Mouse (Mus musculus) thymus, adult 2 months (tissue): ENCODE measurements around the gene Shb.

ENCODE experiments used
- CTCF ChIP-seq: fragments of 200-500 bp; IDR thresholded peaks from 2 replicates; pipeline ENCODE4 v1.5.1; 2012; ENCODE audit warnings: mild to moderate bottlenecking, control low read depth, low read length, moderate library complexity, borderline replicate concordance; ENCODE audit not compliant: control insufficient read depth, poor library complexity, insufficient read depth; ENCODE audit errors: extremely low read depth
- POLR2A ChIP-seq: fragments of 200-500 bp; IDR thresholded peaks from 2 replicates; pipeline ENCODE4 v1.6.1; 2012; ENCODE audit warnings: mild to moderate bottlenecking, low read length, control low read depth, moderate library complexity; ENCODE audit not compliant: control insufficient read depth, poor library complexity, insufficient read depth; ENCODE audit errors: extremely low read depth

DNA sequence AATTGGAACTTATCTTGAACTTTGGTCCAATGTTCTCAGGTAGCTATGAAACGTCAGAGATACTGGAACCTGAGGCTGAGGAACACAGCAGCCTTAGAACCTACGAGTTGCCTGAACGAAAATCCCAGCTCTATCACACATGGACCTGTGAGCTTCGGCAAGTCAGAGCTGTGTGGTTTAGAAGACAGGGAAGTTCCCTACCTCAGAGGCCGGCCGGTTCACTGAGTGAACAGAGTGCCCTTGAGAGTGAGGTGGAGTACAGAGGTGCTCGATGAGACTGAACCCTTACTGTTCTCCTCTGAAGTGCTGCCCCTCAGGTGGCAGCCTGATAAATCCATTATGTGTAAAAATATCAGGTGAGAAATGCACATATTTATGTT, 128.8 kb downstream of the Shb start:
- TF ChIP-seq POLR2A (no peak), CTCF (no peak)
